Mouse (Mus musculus) bone marrow, adult 2 months (tissue): ENCODE data around the gene Zwilch. TPM values are rescaled to one million over a fixed set of nuclear protein-coding genes. Genes with fewer than 3 reads are reported as not detected.

Experiments
- H3K27ac ChIP-seq: fragments of 200-500 bp; 2 replicates; pipeline ENCODE4 v1.5.1; 2012; ENCODE audit warnings: low read depth, mild to moderate bottlenecking, control low read depth, inconsistent platforms, low read length; ENCODE audit not compliant: control insufficient read depth, poor library complexity, insufficient read depth
- H3K4me1 ChIP-seq: fragments of 200-500 bp; 2 replicates; pipeline ENCODE4 v1.6.1; 2011; ENCODE audit warnings: low read length; ENCODE audit not compliant: control insufficient read depth, insufficient read depth
- H3K4me3 ChIP-seq: fragments of 200-500 bp; replicated peaks from 2 replicates; pipeline ENCODE3; 2011; ENCODE audit warnings: mild to moderate bottlenecking, low read depth, low read length, control low read depth; ENCODE audit not compliant: control insufficient read depth
- CTCF ChIP-seq: fragments of 200-500 bp; IDR thresholded peaks from 2 replicates; pipeline ENCODE4 v1.5.1; 2011; ENCODE audit warnings: low read length, control low read depth; ENCODE audit not compliant: control insufficient read depth, insufficient read depth
- POLR2A ChIP-seq: fragments of 200-500 bp; IDR thresholded peaks from 2 replicates; pipeline ENCODE4 v1.6.1; 2011; ENCODE audit warnings: low read depth, mild to moderate bottlenecking, control low read depth, low read length, borderline replicate concordance; ENCODE audit not compliant: control insufficient read depth
- WGBS: fragments of 180-500 bp; shearing (Covaris S2); methylation state at CpG from one replicate; pipeline ENCODE4 v1.1.7; 2018; 5-methylcytosine and 5-hydroxymethylcytosine counted together
- polyA plus RNA-seq: library from polyadenylated mRNA; stranded (reverse); fragments of >200 nt; gene quantifications from 2 replicates; pipeline ENCODE4 v1.2.4, GENCODE M21; 2011; ENCODE audit warnings: low replicate concordance; ENCODE audit not compliant: missing spikeins, insufficient read depth, insufficient read length

Gene Zwilch
- 26.9 and 29.9 TPM in 2 replicates for polyA plus RNA-seq

- Histone ChIP-seq H3K4me3 (peak within 1 kb of the TSS; percentile 92), H3K4me1 (no peaks in the 10 kb centered on the region; the same call in 1 of the 2 replicates), H3K27ac (peak within 1 kb of the TSS; percentile 55)
- WGBS, result under 1% methylated on average over 42 of the region's 42 CpGs
- TF ChIP-seq CTCF (no peak), POLR2A (peak; percentile 87)
Observed at GRCm38 (mm10) chr9:64172816-64173665, at the start of gene Zwilch, which contains the start of gene Rpl4. Gene Zwilch (minus strand): TSS chr9:64173104. Gene Rpl4 (plus strand): TSS chr9:64173375.

GRCm38 (mm10) chr9:64222098-64222497 is 49.2 kb upstream of the Zwilch start:
- Histone ChIP-seq H3K27ac (no peak overlapping the region), H3K4me3 (no peak overlapping the region), H3K4me1 (peaks cover 4% of the 10 kb centered on the region; the same call in 1 of the 2 replicates)
- 15% methylated on average over 2 of the region's 2 CpGs for WGBS
- TF ChIP-seq POLR2A (no peak), CTCF (no peak)

- H3K4me1 ChIP-seq, result peaks cover 3% of the 10 kb centered on the region; the same call in 1 of the 2 replicates
- H3K4me3 ChIP-seq, result no peak overlapping the region
- H3K27ac ChIP-seq, result no peak overlapping the region
- WGBS, result 74% methylated on average over 4 of the region's 4 CpGs
- TF ChIP-seq CTCF (no peak), POLR2A (no peak)
Observed at GRCm38 (mm10) chr9:64221480-64221879, 48.6 kb upstream of the Zwilch start.

- no peak overlapping the region for H3K4me3 ChIP-seq
- no peak overlapping the region for H3K27ac ChIP-seq
- WGBS, result 68% methylated on average over 1 of the region's 1 CpGs
- TF ChIP-seq CTCF (no peak), POLR2A (no peak)
- peaks cover 3% of the 10 kb centered on the region; the same call in 1 of the 2 replicates for H3K4me1 ChIP-seq
Observed at GRCm38 (mm10) chr9:64220603-64221002, 47.7 kb upstream of the Zwilch start.

- Histone ChIP-seq H3K4me3 (no peak overlapping the region), H3K4me1 (peaks cover 4% of the 10 kb centered on the region; the same call in 1 of the 2 replicates), H3K27ac (no peak overlapping the region)
- TF ChIP-seq CTCF (no peak), POLR2A (no peak)
- WGBS, result 84% methylated on average over 10 of the region's 10 CpGs
Observed at GRCm38 (mm10) chr9:64219772-64220420, 47.0 kb upstream of the Zwilch start.

- 90% methylated on average over 1 of the region's 1 CpGs for WGBS
- no peak for TF ChIP-seq POLR2A
- no peak for TF ChIP-seq CTCF
- Histone ChIP-seq H3K4me1 (peaks cover 4% of the 10 kb centered on the region; the same call in 1 of the 2 replicates), H3K27ac (no peak overlapping the region), H3K4me3 (no peak overlapping the region)
Observed at GRCm38 (mm10) chr9:64219305-64219704, 46.4 kb upstream of the Zwilch start.

GRCm38 (mm10) chr9:64217887-64218286 is 45.0 kb upstream of the Zwilch start:
- Histone ChIP-seq H3K4me1 (peaks cover 4% of the 10 kb centered on the region; the same call in 1 of the 2 replicates), H3K4me3 (no peak overlapping the region), H3K27ac (no peak overlapping the region)
- no peak for TF ChIP-seq CTCF

- H3K4me1 ChIP-seq, result peaks cover 2% of the 10 kb centered on the region; the same call in 1 of the 2 replicates
- 40% methylated on average over 2 of the region's 2 CpGs for whole genome bisulfite sequencing
- no peak overlapping the region for H3K27ac ChIP-seq
- H3K4me3 ChIP-seq, result no peak overlapping the region
- no peak for TF ChIP-seq POLR2A
- no peak for TF ChIP-seq CTCF
Observed at GRCm38 (mm10) chr9:64216641-64217040, 43.7 kb upstream of the Zwilch start.
